Mouse (Mus musculus) heart, postnatal 25 days (tissue): Measurements from ENCODE around the gene Acbd4. TPM values are rescaled to one million over a fixed set of nuclear protein-coding genes. Genes with fewer than 3 reads are reported as not detected.

Experiments
- DNase-seq: peaks from one replicate; pipeline ENCODE4 v3.0.0; 2022; ENCODE audit warnings: low spot score
- intact Hi-C: fragments of 180-260 bp; cut with DNase I; formaldehyde crosslinking; loops from one replicate; pipeline ENCODE4 v1.15.1; 2025
- total RNA-seq, 2 experiments: library from RNA; stranded (reverse); gene quantifications; 2 replicates each; pipeline ENCODE4 v1.2.3; 2021

Acbd4 gene
- total RNA-seq, 2 experiments from 2014 or later = 36.7 to 39.0 TPM

- intact Hi-C loops = no loop called here
- no peak for DNase-seq
Observed at GRCm38 (mm10) chr11:103080323-103081091, 21.0 kb upstream of the Acbd4 start.

- intact Hi-C loops = no loop called here
- no peak for DNase-seq
Observed at GRCm38 (mm10) chr11:103081631-103082030, 19.9 kb upstream of the Acbd4 start.

GRCm38 (mm10) chr11:103093306-103093705 lies 8.2 kb upstream of the Acbd4 start:
- intact Hi-C loops = no loop called here
- DNase-seq = no peak

- intact Hi-C loops = no loop called here
- DNase-seq = peak; percentile 44
Observed at GRCm38 (mm10) chr11:103093862-103094833, 7.3 kb upstream of the Acbd4 start.

- intact Hi-C loops = no loop called here
- DNase-seq = no peak
Observed at GRCm38 (mm10) chr11:103095107-103095670, 6.3 kb upstream of the Acbd4 start.

DNA sequence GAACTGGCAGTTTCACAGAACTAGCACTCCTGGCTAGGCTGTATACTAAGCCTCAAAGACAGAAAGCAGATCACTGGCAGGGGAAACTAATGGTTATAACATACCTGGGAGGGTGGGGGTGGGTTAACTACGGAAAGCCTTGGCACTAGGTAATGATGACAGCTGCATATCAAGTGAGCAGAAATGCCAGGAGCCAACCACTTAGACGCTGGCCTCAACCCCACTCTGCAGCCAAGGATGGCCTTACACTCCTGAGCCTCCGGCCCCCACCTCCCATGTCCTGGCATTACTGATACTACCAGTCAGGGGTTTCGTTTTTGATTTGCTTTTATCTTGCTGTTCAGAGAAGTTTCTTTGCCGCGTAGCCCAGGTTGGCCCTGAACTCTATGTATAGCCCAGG lies 5.7 kb upstream of the Acbd4 start:
- intact Hi-C loops = no loop called here
- DNase-seq = no peak

- no peak for DNase-seq
- intact Hi-C loops = no loop called here
Observed at GRCm38 (mm10) chr11:103096979-103097894, 4.2 kb upstream of the Acbd4 start.

DNA sequence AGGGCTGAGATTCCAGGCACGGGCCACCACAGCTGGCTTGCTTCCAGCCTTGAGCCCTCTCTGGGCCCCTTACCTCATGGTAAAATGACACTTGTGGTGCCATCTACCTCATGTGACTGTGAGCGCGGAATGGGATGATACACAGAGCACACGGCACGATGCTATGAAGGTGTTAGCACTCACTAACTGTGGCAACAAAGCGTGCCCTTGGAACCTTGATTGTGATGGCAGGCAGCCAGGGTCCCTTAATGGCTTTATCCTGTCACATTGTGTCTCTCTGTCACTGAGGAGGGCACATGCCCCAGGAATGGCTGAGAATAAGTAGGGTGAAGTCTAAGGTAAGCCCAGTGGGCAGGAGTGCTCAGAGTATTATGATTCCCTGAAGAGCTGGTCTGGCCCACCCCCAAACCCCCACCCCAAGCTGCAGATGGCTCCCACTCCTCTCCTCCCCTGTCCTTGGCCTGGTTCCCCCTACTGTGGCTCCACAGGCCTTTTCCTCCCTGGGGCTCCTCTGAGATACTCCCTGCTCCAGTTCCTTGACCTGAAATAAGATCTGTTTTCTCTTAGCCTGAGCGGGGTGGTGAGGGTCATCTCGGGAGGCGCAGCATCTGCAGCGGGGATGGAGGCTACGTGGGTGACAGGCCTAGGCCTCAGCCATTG lies 2.8 kb upstream of the Acbd4 start:
- intact Hi-C loops = no loop called here
- DNase-seq = no peak

DNA sequence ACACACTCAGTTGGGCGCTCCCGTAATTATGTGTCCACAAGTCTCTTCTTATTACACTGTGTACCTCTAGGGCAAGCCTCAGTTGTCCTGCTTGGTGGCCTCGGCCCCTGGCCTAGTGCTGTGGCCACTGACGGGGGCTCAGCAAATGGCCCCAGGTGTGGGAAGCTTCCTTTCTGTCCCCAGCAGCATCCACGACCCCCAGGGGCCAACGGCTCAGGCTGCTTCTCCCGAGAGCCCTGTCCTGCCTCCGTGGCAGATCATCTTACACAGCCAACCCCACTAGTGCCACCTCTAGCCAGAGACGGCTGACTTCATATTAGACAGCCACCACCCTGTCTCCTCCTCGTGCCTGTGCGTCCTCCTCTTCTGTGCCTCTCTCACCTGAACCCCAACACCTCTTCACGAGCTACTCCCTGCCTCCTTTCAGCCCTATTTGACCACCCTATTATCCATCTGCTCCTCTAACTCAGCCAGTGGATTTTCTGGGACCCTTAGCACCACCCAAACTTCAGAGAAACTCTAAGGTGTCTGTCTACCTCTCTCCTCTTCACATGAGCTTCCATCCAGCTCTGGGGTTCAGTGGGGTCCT lies 2.0 kb upstream of the Acbd4 start:
- intact Hi-C loops = no loop called here
- no peak for DNase-seq

DNA sequence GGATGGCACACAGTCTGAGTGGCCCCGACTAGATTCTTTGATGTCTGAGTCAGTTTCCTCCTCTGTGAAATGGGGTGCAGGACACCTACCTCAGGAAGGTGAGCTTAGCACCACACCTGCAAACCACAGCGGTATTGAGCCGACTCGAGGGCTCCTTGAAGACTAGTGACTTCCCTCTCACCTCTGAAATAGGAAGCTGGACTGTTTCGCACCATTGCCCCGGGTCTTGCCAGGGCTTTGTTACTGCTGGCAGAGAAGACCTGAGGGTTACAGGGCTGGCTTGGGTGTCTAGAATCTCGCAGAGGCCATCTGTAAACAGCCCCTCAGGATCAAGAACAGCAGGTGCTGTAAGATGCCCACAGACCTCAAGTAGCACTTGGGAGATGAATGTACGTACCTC lies 1.1 kb upstream of the Acbd4 start:
- intact Hi-C loops = no loop called here

DNA sequence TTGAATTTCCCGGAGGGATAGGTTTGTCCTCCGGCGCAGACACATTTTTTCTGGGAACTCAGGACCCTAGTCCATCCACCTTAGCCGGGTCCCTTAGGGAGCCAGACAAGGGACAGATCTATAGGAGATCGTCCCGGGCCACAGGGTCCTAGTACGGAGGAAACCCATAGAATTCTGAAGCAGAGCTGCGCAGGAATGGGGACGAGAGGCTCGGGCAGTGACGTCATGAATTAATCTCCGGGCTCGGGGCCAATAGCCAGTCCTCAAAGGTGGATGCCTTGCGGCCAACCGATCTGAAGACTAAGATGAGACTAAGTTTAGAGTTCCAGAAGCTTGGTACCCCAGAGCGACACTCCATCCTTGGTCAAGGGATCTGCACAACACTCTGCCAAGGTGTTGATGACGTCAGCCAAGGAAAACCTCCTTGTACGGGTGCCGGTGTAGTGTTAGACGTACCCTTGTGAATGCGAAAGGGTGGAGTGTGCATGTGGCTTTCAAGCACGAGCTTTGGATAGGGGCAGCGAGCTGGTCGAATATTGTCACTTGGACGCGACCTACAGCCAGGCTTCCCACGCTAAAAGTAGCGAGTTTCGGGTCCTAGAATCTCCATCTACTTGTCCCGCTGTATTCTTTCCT lies 502 bp downstream of the Acbd4 start:
- peak; percentile 67 for DNase-seq
- intact Hi-C loops = no loop called here

More for the DNA sequence above, 1.1 kb upstream of the Acbd4 start:
- no peak for DNase-seq

DNA sequence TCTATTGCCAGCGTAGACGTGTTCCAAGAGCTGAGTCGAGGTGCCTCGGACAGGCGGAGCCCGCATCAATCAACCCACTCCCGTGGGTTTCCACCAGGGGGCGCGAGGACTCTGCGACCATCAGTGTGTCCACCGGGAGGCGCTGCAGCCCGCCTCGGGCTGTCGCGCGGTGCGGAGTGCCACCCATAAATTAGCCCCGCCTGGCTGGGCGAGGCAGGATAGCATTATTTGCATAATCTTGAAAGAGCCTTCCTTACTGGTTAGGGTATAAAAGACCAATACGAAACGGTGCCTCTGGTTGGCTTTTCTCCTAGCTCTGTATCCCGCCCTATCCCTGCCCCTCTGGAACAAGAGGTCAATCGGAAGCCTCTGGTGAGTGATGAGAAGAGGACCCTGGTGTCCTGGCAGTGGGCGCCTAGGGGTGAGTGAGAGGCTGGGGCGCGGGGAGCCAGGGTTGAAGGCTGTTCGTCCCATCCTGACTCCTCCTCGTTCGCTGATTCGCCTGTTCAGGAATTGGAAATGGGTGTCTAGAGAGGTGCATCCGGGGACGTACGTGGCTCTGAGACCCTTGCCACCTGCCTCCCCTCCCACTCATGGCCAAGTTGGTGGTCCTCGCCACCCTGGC lies 1.4 kb downstream of the Acbd4 start:
- peak; percentile 96 for DNase-seq
- intact Hi-C loops = loop anchor here (1.0 kb wide), 1 partner anchor 55 kb away; no protein-coding TSS in a partner anchor

GRCm38 (mm10) chr11:103103621-103104020 lies 2.1 kb downstream of the Acbd4 start:
- intact Hi-C loops = loop anchor here (1.0 kb wide), 1 partner anchor 55 kb away; no protein-coding TSS in a partner anchor
- DNase-seq = no peak

DNA sequence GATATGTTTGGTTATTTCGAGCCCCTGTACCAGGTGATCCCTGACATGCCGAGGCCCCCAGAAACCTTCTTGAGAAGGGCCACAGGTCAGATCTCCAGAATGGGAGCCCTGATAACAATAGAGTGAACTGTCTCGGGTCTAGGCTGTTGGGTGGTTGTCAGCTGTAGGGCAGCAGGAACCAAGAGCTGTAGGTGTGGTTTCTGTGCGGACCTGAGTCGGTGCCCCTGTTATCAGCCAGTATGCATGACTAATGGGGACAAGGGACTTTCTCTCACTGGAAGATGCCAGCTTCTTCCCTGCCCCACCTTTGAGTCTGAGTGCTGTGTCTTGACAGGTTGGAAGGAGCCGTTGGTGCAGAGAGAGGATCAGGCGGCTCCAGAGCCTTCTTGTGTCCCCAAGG lies 3.0 kb downstream of the Acbd4 start:
- no peak for DNase-seq
- intact Hi-C loops = no loop called here

DNA sequence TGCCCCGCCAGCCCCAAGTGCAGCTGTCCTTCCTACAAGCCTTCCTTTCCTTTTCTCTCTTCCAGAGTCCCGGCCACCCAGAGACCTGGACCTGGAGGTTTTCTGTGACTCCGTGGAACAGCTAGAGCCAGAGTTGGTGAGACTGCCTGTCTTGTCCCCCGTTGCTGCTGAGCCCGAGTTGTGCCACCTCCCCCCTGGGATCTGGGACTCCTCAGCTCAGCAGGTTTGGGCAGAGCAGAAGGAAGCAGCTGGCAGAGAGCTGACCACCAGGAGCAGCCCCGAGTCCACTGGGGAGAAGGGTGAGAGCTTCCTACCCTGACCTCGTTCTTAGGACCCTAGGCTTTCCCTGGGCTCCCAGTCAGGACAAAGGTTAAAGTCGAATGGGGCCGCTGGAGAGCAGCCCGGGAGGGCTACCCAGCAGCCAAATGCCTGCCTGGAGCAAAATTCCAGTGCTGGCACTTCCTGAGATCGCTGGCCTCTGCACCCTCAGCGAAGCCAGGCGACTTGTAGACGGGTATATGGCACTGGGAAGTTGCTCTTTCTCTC lies 3.8 kb downstream of the Acbd4 start:
- intact Hi-C loops = no loop called here
- DNase-seq = no peak

- no peak for DNase-seq
- intact Hi-C loops = no loop called here
Observed at GRCm38 (mm10) chr11:103105810-103106209, 4.3 kb downstream of the Acbd4 start.

- DNase-seq = no peak
- intact Hi-C loops = no loop called here
Observed at GRCm38 (mm10) chr11:103106386-103106785, 4.9 kb downstream of the Acbd4 start.
